Mouse (Mus musculus) common myeloid progenitor, adult 5-6 weeks (primary cell): ENCODE results near the gene Bcl6b. TPM values are rescaled to one million over a fixed set of nuclear protein-coding genes. Genes with fewer than 3 reads are reported as not detected.
A peak's percentile ranks its signal among the peaks of the same experiment; 100 is the strongest.

Experiments used
- ATAC-seq: replicated peaks from 2 replicates; pipeline ENCODE4 v1.8.0; 2016; ENCODE audit warnings: low read depth, mild to moderate bottlenecking, moderate TSS enrichment, inconsistent platforms; ENCODE audit not compliant: poor library complexity, severe bottlenecking
- total RNA-seq: library from RNA; stranded (forward); fragments of 200-1000, 187-1606 nt; gene quantifications from 2 replicates; pipeline ENCODE4 v1.2.3, GENCODE M21; 2017

Bcl6b gene
- total RNA-seq, 1 experiment from 2014 or later = 0.41 TPM

- ATAC-seq = 0 out of 2 replicates have a peak, but pooled peaks have one; percentile 6
These were observed 14.8 kb downstream of the Bcl6b start for GRCm38 (mm10) chr11:70214856-70215209.

GRCm38 (mm10) chr11:70214191-70214855 lies 15.3 kb downstream of the Bcl6b start:
- 0 out of 2 replicates have a peak, but pooled peaks have one; percentile 4 for ATAC-seq

- ATAC-seq = no peak
These were observed 15.9 kb downstream of the Bcl6b start for GRCm38 (mm10) chr11:70213736-70214135.

- ATAC-seq = peak; percentile 76
These were observed 16.7 kb downstream of the Bcl6b start for GRCm38 (mm10) chr11:70212896-70213295.

GRCm38 (mm10) chr11:70212423-70212822 lies 17.2 kb downstream of the Bcl6b start, which contains the start of gene Slc16a11:
TSS of gene Slc16a11 (plus strand) at chr11:70212752.
- no peak for ATAC-seq

- ATAC-seq = no peak
These were observed 17.6 kb downstream of the Bcl6b start for GRCm38 (mm10) chr11:70211972-70212371.

GRCm38 (mm10) chr11:70210681-70211080 lies 18.9 kb downstream of the Bcl6b start:
- no peak for ATAC-seq

- ATAC-seq = no peak
These were observed 20.7 kb downstream of the Bcl6b start for GRCm38 (mm10) chr11:70208778-70209388.

GRCm38 (mm10) chr11:70207283-70207682 lies 22.3 kb downstream of the Bcl6b start:
- no peak for ATAC-seq

- no peak for ATAC-seq
These were observed 22.8 kb downstream of the Bcl6b start for GRCm38 (mm10) chr11:70206801-70207200.

- ATAC-seq = peak; percentile 76
These were observed 27.9 kb downstream of the Bcl6b start for GRCm38 (mm10) chr11:70201691-70202090.

GRCm38 (mm10) chr11:70200036-70200608 lies 29.5 kb downstream of the Bcl6b start:
- no peak for ATAC-seq

- ATAC-seq = no peak
These were observed 30.5 kb downstream of the Bcl6b start for GRCm38 (mm10) chr11:70199107-70199506.

- peak; percentile 34 for ATAC-seq
These were observed 31.3 kb downstream of the Bcl6b start for GRCm38 (mm10) chr11:70198332-70198731.

GRCm38 (mm10) chr11:70193354-70194285 lies 36.0 kb downstream of the Bcl6b start:
- ATAC-seq = no peak

GRCm38 (mm10) chr11:70192157-70192556 lies 37.4 kb downstream of the Bcl6b start:
- ATAC-seq = no peak

GRCm38 (mm10) chr11:70191188-70191587 lies 38.4 kb downstream of the Bcl6b start:
- ATAC-seq = no peak

- no peak for ATAC-seq
These were observed 40.1 kb downstream of the Bcl6b start for GRCm38 (mm10) chr11:70189319-70190134.

- peak; percentile 52 for ATAC-seq
These were observed 44.5 kb downstream of the Bcl6b start for GRCm38 (mm10) chr11:70185120-70185519.
